Mouse (Mus musculus) olfactory bulb, adult 2 months (tissue): Measurements from ENCODE around the gene Itpkb. TPM values are rescaled to one million over a fixed set of nuclear protein-coding genes. Genes with fewer than 3 reads are reported as not detected.

ENCODE experiments used
- H3K27ac ChIP-seq: fragments of 200-500 bp; 2 replicates; pipeline ENCODE4 v1.5.1; 2012; ENCODE audit warnings: low read depth, low read length; ENCODE audit not compliant: insufficient read depth
- H3K4me1 ChIP-seq: fragments of 200-500 bp; 2 replicates; pipeline ENCODE4 v1.6.1; 2012; ENCODE audit warnings: low read length; ENCODE audit not compliant: control insufficient read depth, insufficient read depth
- H3K4me3 ChIP-seq: fragments of 200-500 bp; 2 replicates; pipeline ENCODE4 v1.5.1; 2012; ENCODE audit warnings: mild to moderate bottlenecking, low read depth, low read length, moderate library complexity; ENCODE audit not compliant: insufficient read depth
- CTCF ChIP-seq: fragments of 200-500 bp; IDR thresholded peaks from 2 replicates; pipeline ENCODE4 v1.5.1; 2012; ENCODE audit warnings: low read depth, mild to moderate bottlenecking, low read length, moderate library complexity; ENCODE audit not compliant: insufficient read depth
- POLR2A ChIP-seq: fragments of 200-500 bp; IDR thresholded peaks from 2 replicates; pipeline ENCODE4 v1.6.1; 2012; ENCODE audit warnings: mild to moderate bottlenecking, low read depth, low read length, moderate library complexity; ENCODE audit not compliant: insufficient read depth
- WGBS: fragments of 180-500 bp; shearing (Covaris S2); methylation state at CpG from one replicate; pipeline ENCODE4 v1.1.7; 2018; 5-methylcytosine and 5-hydroxymethylcytosine counted together
- polyA plus RNA-seq: library from polyadenylated mRNA; stranded (reverse); fragments of >200 nt; gene quantifications from 2 replicates; pipeline ENCODE4 v1.2.4, GENCODE M21; 2012; ENCODE audit warnings: low replicate concordance; ENCODE audit not compliant: missing spikeins, insufficient read depth, insufficient read length

Gene Itpkb
- 73.3 and 86.9 TPM in 2 replicates for polyA plus RNA-seq

DNA sequence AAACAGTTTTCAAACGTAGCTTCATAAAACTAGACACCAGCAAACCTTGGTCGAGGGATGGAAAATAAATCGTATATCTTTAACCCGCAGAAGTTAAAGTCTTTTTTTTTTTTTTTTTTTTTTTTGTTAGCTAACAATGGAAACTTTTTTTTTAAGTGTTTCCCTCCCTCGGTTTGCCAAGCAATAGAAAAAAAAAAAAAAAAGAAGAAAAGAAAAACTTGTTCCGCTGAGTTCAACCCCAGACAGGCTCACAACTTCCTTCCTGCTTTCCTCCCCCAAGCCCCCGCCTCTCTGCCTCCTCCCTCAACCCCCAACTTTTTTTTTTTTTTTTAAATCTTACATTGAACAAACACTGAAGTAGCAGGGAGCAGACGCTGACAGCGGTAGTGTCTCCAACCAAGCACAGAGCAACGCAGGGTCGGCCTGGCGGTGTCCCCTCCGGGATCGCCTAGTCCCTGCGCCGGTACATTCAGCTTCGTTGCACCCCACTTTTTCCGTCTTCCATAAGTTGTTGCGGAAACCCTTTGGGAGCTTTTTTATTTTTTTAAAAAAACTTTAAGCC, at the start of gene Itpkb:
Gene Itpkb, plus strand, starts transcription at position 341 of the 562 bp plus-strand sequence.
- Histone ChIP-seq H3K4me3 (peak within 1 kb of the TSS; percentile 53), H3K4me1 (peaks cover 32% of the 10 kb centered on the region), H3K27ac (peak within 1 kb of the TSS; percentile 40)
- no peak for TF ChIP-seq CTCF
- TF ChIP-seq POLR2A: no peak
- WGBS: 9% methylated on average over 19 of the region's 19 CpGs

DNA sequence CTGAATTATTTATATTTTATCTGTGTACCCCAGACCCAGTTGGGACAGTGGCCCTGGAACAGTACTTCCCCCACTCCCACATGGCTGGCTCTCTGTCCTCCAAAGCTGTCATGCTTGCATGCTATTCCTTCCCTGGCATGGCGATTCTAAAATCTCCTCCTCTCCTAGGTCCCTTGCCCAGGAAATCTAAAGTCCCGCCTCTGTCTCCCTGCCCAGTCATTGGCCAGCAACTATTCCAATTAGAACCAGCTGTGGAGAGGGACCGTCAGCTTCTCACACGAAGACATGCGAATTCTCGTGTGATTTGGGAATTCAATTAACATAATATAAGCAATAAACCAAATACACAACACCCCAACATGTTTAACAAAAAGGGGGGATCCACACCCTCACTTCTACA, 47.7 kb upstream of the Itpkb start:
- Histone ChIP-seq H3K4me3 (no peak overlapping the region), H3K27ac (no peak overlapping the region), H3K4me1 (peaks cover 9% of the 10 kb centered on the region)
- WGBS: 50% methylated on average over 6 of the region's 6 CpGs
- TF ChIP-seq POLR2A: no peak
- TF ChIP-seq CTCF: no peak

DNA sequence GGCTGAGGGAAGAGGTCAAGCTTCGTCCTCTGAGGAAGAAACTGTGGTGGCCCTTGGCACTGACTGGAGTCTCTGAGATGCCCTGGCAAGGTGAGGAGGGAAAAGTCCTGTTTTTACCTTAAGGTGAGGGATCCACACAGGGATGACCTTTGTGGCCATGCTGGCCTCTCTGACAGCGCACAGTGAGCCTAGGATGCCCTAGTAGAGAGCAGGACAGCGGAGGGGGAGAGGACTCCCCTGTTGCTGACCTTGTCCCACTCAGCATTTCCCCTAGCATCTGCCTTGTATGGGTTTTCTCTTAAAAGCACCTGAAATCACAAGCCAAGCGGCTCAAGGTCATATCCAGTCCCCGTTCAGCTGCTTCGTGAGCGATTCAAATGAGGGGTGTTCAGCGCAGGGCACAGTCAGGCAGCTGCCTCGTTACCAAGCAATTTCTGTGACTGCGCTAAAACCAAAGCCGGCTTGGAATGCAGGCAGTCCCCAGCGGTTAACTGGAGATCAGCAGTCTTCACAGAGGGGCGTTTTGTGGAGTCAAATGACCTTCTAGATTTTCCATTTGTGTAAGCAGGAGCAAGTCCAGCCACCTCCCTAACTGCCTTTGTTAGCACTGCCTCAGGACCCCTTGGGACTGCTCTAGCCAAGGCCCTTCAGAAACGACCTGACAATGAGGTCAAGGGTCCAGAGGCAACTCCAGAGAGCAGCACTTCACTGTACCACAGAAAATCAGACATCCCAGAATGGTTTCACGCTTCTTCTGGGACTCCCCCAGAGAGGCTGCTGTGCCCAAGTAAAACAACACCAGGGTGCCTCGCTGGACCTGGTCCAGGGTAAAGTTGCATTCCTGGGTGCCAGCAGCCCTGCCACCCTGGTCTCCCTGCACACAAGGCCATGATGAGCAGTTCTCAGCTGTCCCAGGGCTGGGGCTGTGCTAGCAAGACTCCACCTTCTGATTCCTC, 46.2 kb upstream of the Itpkb start:
- WGBS: 33% methylated on average over 16 of the region's 16 CpGs
- TF ChIP-seq POLR2A (no peak), CTCF (peak; percentile 39; the same call in 1 of the 2 replicates)
- Histone ChIP-seq H3K27ac (no peak overlapping the region), H3K4me1 (peaks cover 9% of the 10 kb centered on the region), H3K4me3 (no peak overlapping the region)

DNA sequence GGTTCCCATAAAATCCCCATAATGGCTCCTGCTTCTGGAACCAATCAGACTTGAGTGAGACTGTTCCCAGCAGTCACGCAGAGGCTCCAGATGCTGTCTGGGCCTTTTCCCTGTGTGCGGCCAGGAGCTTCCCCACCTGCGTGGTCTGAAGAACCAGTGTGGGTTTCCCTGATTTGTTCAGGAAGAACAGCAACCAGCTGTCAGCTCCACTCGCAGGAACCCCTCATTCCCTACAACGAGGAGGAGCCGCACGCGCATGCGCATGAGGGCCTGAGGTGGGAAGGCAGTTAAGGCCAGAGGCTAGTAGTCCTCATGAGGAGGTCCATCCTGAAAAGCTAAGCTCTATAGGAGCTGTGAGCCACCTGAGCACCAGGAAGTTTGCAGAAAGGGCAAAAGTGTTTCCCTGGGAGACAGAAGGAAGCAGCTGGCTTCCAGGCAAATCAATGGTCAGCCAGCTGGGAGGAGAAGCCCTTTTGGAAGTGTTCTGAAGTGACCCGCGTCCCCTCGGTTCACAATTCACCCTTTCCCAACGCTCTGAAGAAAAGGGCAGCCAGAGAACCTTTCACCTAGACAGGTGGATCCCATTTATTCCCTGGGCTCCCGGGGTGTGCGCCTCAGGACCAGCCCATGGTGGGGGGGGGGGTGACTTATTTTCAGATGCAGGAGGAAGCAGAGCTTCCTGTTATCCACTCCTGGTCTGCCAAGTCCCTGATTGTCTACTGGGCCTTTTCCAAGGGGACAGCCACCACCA, 44.0 kb upstream of the Itpkb start:
- H3K4me3 ChIP-seq: no peak overlapping the region
- H3K4me1 ChIP-seq: peaks cover 9% of the 10 kb centered on the region
- TF ChIP-seq POLR2A: no peak
- no peak for TF ChIP-seq CTCF
- WGBS: 78% methylated on average over 15 of the region's 15 CpGs
- H3K27ac ChIP-seq: no peak overlapping the region

DNA sequence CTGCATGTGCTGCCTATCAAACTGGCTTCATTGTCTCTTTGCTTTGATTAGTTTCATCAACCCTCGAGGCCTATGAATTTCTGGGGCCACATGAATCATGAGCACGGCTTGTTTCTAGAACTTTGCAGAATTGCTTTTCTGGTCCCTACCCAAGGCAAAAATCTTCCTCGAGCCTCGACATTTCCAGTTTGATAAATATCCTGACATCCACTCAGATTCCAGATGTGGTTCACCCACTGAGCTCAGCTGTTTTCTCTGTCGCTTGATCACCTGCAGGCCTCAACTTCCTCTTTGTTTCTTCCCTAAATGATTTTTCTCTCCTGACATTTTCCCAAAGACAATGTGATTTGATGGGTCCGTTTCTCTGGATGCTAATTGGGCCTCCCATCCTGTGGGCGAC, 42.1 kb upstream of the Itpkb start:
- Histone ChIP-seq H3K4me1 (peaks cover 9% of the 10 kb centered on the region), H3K4me3 (no peak overlapping the region), H3K27ac (no peak overlapping the region)
- 89% methylated on average over 7 of the region's 7 CpGs for WGBS
- TF ChIP-seq POLR2A: no peak
- no peak for TF ChIP-seq CTCF

DNA sequence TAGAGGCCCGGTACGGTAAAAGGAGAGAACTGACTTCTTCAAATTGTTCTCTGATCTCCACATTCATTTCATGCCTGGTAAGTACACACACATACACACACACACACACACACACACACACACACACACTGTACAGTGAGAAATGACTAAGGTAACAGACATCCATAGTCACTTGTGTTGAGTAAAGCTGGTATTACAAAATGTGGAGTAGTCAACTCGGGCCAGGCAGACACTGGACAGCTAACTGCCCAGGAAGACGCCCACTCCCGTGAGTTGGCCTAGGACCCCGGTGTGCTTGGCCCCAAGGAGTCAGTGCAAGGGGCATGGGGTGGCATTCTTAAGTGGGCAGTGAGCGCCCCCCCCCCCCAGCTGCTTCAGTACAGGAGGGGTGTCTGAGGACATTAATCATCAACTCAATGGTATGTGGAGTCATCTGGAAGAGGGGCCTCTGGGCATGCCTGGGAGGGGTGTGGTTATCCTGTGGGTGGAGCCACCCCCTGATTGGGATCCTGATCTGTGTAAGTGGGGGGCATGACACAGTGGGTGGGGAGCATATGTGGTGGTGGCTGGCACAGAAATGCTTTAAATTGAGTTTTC, 41.3 kb upstream of the Itpkb start:
- Histone ChIP-seq H3K4me1 (peaks cover 4% of the 10 kb centered on the region), H3K27ac (no peak overlapping the region), H3K4me3 (no peak overlapping the region)
- 94% methylated on average over 7 of the region's 7 CpGs for WGBS
- TF ChIP-seq CTCF (no peak), POLR2A (no peak)

DNA sequence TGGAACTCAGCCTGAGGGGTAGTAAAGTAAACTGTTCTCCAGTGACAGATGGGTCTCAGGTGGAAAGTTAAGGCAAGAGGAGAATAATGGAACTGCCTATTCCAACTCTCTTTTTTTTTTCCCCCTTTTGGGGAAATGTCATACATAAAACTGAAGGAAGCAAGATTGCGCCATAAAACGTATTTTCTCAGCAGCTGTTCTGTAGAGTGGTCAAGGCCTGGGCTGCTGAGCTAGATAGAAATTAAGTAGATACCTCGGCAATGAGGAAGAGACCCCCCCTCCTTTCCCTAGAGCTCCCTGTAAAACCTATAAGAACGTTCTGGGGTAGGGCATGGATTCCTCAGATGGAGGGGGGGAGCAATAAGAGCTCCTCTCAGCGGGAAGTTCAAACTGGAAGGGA, 40.5 kb upstream of the Itpkb start:
- no peak overlapping the region for H3K27ac ChIP-seq
- no peak overlapping the region for H3K4me3 ChIP-seq
- TF ChIP-seq POLR2A: no peak
- TF ChIP-seq CTCF: no peak
- WGBS: 87% methylated on average over 5 of the region's 5 CpGs
- H3K4me1 ChIP-seq: no peaks in the 10 kb centered on the region; the same call in 1 of the 2 replicates

DNA sequence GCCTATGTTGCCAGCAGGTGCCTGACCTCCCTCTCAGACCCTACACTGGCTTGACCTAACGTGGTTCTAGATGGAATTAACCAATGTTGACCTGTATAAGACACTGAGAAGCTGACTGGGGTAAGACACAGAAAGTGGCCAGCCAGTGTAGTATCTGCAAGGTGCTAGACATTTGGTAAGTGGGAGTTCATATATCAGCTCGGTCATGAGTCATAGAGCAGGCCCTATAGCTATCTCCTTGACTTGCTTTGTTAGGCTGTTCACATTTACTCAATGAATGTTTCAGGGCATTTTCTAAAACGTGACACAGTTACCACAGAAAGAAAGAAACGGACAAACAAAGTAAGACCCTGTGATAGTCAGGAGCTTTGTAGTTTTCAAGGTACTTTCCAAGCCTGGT, 39.9 kb upstream of the Itpkb start:
- WGBS: 82% methylated on average over 4 of the region's 4 CpGs

More for the DNA sequence above, 39.9 kb upstream of the Itpkb start:
- no peaks in the 10 kb centered on the region; the same call in 1 of the 2 replicates for H3K4me1 ChIP-seq
- no peak overlapping the region for H3K4me3 ChIP-seq
- TF ChIP-seq POLR2A (no peak), CTCF (no peak)
- no peak overlapping the region for H3K27ac ChIP-seq
